29 mouse cellular contexts compared by ENCODE assay signal in genomic region chr5:122937031-122937430, GRCm38 (mm10). TPM values are rescaled to one million over a fixed set of nuclear protein-coding genes. Genes with fewer than 3 reads are reported as not detected.
DNase-seq lines count a peak whose midpoint lies in the region; ATAC-seq lines count a peak whose summit lies in the region.
"Had no signal": no experiment of that assay in that cellular context is flagged by ENCODE, and none has a peak within 500 bp of the region (broad histone marks: within the 10 kb centered on the region; RNA-seq: fewer than 3 reads in every experiment).

No protein-coding gene starts in this region.

- H3K9me3 ChIP-seq in heart, embryonic 14.5 days (ENCODE audit: control insufficient read depth, low read length): no peaks in the 10 kb centered on the region
- H3K9me3 ChIP-seq in heart, embryonic 12.5 days (replicated peaks): no peaks in the 10 kb centered on the region
- no peaks in the 10 kb centered on the region for H3K9me3 ChIP-seq in liver, embryonic 16.5 days (replicated peaks; ENCODE audit: control insufficient read depth, low read length)
- H3K9me3 ChIP-seq: embryonic facial prominence, embryonic 12.5 days; forebrain, embryonic 10.5 days; forebrain, embryonic 15.5 days; G1E; intestine, embryonic 15.5 days; midbrain, embryonic 10.5 days; midbrain, embryonic 15.5 days; neural tube, embryonic 15.5 days had no signal

- no peak for ATAC-seq in heart, embryonic 14.5 days (ENCODE audit: insufficient number of reproducible peaks, insufficient read depth, low FRiP score, low read depth)
- ATAC-seq in heart, embryonic 12.5 days (ENCODE audit: insufficient number of reproducible peaks, low FRiP score): no peak
- no peak for ATAC-seq in liver, embryonic 16.5 days (ENCODE audit: low read depth)
- ATAC-seq: forebrain, embryonic 15.5 days; hindbrain, postnatal 0 days; intestine, embryonic 15.5 days; midbrain, embryonic 15.5 days had no signal

- H3K4me2 ChIP-seq in heart, embryonic 14.5 days (ENCODE audit: low read length): peak overlapping the region; percentile 39; the same call in 1 of the 2 replicates
- H3K4me2 ChIP-seq in heart, embryonic 12.5 days: no peak overlapping the region
- no peak overlapping the region for H3K4me2 ChIP-seq in liver, embryonic 16.5 days (ENCODE audit: low read depth, low read length)
- H3K4me2 ChIP-seq: embryonic facial prominence, embryonic 12.5 days; forebrain, embryonic 15.5 days; intestine, embryonic 15.5 days; lung, embryonic 14.5 days; midbrain, embryonic 15.5 days; neural tube, embryonic 15.5 days had no signal

- WGBS in heart, embryonic 14.5 days: 88% methylated on average over 6 of the region's 6 CpGs
- 82% methylated on average over 6 of the region's 6 CpGs for WGBS in heart, embryonic 12.5 days
- WGBS in liver, embryonic 16.5 days (ENCODE audit: insufficient replicate concordance): 71% methylated on average over 6 of the region's 6 CpGs

- H3K9ac ChIP-seq in heart, embryonic 14.5 days (ENCODE audit: low read length): no peak overlapping the region
- no peak overlapping the region for H3K9ac ChIP-seq in heart, embryonic 12.5 days
- no peak overlapping the region for H3K9ac ChIP-seq in liver, embryonic 16.5 days (ENCODE audit: low read depth, low read length)
- H3K9ac ChIP-seq: embryonic facial prominence, embryonic 12.5 days; forebrain, embryonic 15.5 days; intestine, embryonic 15.5 days; lung, embryonic 14.5 days; midbrain, embryonic 15.5 days; neural tube, embryonic 15.5 days had no signal

- H3K27ac ChIP-seq in heart, embryonic 14.5 days (replicated peaks in 1 of 2; ENCODE audit: control insufficient read depth in 1 of 2, insufficient read depth in 1 of 2, low read depth in 2 of 2, low read length in 2 of 2): peak overlapping the region in 1 of 2 experiments; percentile 78; a peak in 1 of 4 replicates
- H3K27ac ChIP-seq in heart, embryonic 12.5 days (ENCODE audit: poor library complexity, severe bottlenecking): no peak overlapping the region
- H3K27ac ChIP-seq in liver, embryonic 16.5 days (ENCODE audit: low read length): peak overlapping the region; percentile 14; the same call in 1 of the 2 replicates
- H3K27ac ChIP-seq: embryonic facial prominence, embryonic 12.5 days; forebrain, embryonic 15.5 days; hindbrain, postnatal 0 days; intestine, embryonic 15.5 days; midbrain, embryonic 10.5 days; midbrain, embryonic 15.5 days had no signal

- H3K4me3 ChIP-seq in heart, embryonic 14.5 days (ENCODE audit: control insufficient read depth in 1 of 2, insufficient read depth in 1 of 2, low read depth in 1 of 2, low read length in 2 of 2): no peak overlapping the region
- no peak overlapping the region for H3K4me3 ChIP-seq in heart, embryonic 12.5 days
- H3K4me3 ChIP-seq in liver, embryonic 16.5 days (ENCODE audit: low read depth, low read length): no peak overlapping the region
- H3K4me3 ChIP-seq: embryonic facial prominence, embryonic 12.5 days; forebrain, embryonic 10.5 days; forebrain, embryonic 15.5 days; intestine, embryonic 15.5 days; midbrain, embryonic 10.5 days; midbrain, embryonic 15.5 days; neural tube, embryonic 15.5 days had no signal

- no peaks in the 10 kb centered on the region for H3K27me3 ChIP-seq in heart, embryonic 14.5 days (ENCODE audit: control insufficient read depth, insufficient read depth, low read length)
- H3K27me3 ChIP-seq in heart, embryonic 12.5 days (replicated peaks): no peaks in the 10 kb centered on the region
- H3K27me3 ChIP-seq in liver, embryonic 16.5 days (ENCODE audit: control insufficient read depth, insufficient read depth, low read depth, low read length): no peaks in the 10 kb centered on the region
- H3K27me3 ChIP-seq: embryonic facial prominence, embryonic 12.5 days; forebrain, embryonic 15.5 days; intestine, embryonic 15.5 days; midbrain, embryonic 15.5 days; neural tube, embryonic 15.5 days had no signal

- peaks cover 29% of the 10 kb centered on the region for H3K36me3 ChIP-seq in heart, embryonic 14.5 days (ENCODE audit: control insufficient read depth, insufficient read depth, low read length)
- peaks cover 28% of the 10 kb centered on the region for H3K36me3 ChIP-seq in heart, embryonic 12.5 days
- H3K36me3 ChIP-seq in liver, embryonic 16.5 days (ENCODE audit: control insufficient read depth, insufficient read depth): no peaks in the 10 kb centered on the region
- H3K36me3 ChIP-seq: intestine, embryonic 15.5 days had no signal

- DNase-seq in liver: no peak
- DNase-seq in lung, postnatal 14 days: peak; percentile 42
- DNase-seq in spleen, postnatal 10 days (ENCODE audit: low spot score in 2 of 2): no peak
- DNase-seq in retina, postnatal 1 day: no peak
- DNase-seq: adrenal gland, postnatal 10 days; cerebellum, adult 11 months; cerebellum, adult 9-10 months; cerebellum, postnatal 36 days; gastrocnemius, postnatal 25 days; heart, adult 11 months; kidney, adult 2 months; kidney, postnatal 36 days; layer of hippocampus, postnatal 36 days; left cerebral cortex, postnatal 4 days; lung, embryonic 14.5 days; right cerebral cortex, postnatal 25 days; thymus, postnatal 14 days had no signal

- H3K4me1 ChIP-seq in heart, embryonic 14.5 days (ENCODE audit: control insufficient read depth in 2 of 2, insufficient read depth in 2 of 2, low read length in 2 of 2): peaks cover 16 to 25% of the 10 kb centered on the region in 2 experiments
- H3K4me1 ChIP-seq in heart, embryonic 12.5 days (replicated peaks): peaks cover 22% of the 10 kb centered on the region
- no peaks in the 10 kb centered on the region; the same call in 1 of the 2 replicates for H3K4me1 ChIP-seq in liver, embryonic 16.5 days (ENCODE audit: control insufficient read depth, low read depth, low read length)
- H3K4me1 ChIP-seq: intestine, embryonic 15.5 days; midbrain, embryonic 15.5 days had no signal

RNA-seq across cellular contexts. Expression of gene Kdm2b, which starts 52.6 kb away (rescaled TPM):
- polyA plus RNA-seq in heart, embryonic 14.5 days (2014; fragmentation: Nextera tagmentation; extraction: Ambion mirVana): 24.2 and 27.3 TPM in 2 replicates
- 38.6 and 39.8 TPM in 2 replicates for polyA plus RNA-seq in heart, embryonic 12.5 days (2016; fragmentation: Nextera tagmentation; extraction: Ambion mirVana)
- 14.4 and 15.3 TPM in 2 replicates for polyA plus RNA-seq in liver, embryonic 16.5 days (2015; fragmentation: Nextera tagmentation; extraction: Ambion mirVana)
